Mouse (Mus musculus): Measurements from ENCODE around the gene Marveld3. TPM values are rescaled to one million over a fixed set of nuclear protein-coding genes. Genes with fewer than 3 reads are reported as not detected.

Marveld3 gene
- total RNA-seq (2015; ENCODE audit: low replicate concordance) (not detected in 2 replicates), total RNA-seq (2017; ENCODE audit: low replicate concordance) (not detected in 2 replicates)

DNA sequence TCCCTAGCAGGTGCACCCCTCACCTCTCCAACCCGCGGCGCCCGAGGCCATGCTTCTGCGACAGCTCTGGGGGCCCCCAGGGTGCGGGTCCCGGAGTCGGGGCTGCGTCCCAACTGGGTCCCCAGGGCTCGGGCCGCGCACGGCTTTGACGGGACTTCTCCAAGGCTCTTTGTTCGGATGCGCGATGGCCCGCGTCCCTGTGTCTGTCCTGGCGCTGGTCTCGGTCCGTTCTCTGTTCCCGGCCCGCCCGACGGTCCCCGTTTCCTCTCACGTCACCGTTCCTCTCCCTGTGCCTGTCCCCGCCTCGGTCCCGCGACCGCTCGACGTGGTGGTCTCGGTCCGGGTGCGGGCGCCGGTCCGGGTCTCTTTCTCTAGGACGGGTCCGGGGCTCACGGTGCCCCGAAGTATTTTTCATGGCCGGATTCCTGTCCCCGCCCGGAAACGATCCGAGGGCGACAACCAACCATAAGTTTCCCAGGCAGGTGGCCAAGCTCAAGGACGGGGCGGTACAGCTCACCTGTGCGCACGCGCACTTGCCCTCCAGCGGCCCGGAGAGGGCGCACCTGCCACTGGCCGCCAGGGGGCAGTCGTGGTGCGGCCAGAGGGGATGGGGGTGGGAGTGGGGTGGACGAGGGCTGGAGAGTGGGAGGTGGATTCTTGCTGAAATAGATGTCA, at the start of gene Marveld3:
Gene Marveld3, minus strand, starts transcription at position 511 of the 675 bp plus-strand sequence.
- ATAC-seq (replicated peaks; ENCODE audit: low FRiP score, poor library complexity, severe bottlenecking) = peak; percentile 88

DNA sequence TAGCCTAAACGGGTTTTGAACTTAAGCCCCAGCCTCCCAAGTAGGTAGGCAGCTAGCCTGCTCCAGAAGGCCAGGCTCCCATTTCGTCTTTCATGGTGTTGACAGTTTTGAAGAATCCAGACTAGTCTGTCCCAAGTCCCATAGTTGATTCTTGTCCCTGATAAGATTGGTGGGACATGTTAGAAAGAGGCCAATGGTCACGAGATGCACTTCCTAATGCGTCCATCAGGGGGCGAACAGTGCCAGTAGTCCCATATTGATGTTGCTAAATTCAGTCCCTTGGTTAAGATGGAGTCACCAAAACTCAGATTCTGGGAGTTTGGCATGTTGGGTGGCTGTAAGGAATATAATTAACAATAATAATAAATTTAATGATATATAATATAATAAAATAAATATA, 48.9 kb upstream of the Marveld3 start:
- ATAC-seq (replicated peaks; ENCODE audit: low FRiP score, poor library complexity, severe bottlenecking) = no peak

DNA sequence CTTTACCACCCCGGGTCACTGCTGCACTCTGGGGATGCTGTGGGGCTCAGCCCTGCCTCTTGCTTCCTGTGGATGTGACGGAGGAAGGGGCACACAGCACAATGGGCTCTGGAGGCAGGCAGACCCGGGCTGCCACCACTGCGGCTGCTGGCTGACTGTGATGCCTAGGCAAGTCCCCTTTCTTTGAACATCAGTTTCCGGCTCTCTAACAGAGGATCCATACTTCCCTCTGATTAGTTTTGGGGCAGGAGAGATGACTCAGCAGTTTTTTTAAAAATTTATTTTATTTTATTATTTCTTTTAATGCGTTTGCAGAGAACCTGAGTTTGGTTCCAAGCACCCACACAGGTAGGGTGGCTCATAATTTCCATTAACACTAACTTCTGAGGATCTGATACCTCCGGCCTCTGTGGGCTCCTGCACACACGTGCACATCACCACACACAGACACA, 47.0 kb upstream of the Marveld3 start:
- ATAC-seq (replicated peaks; ENCODE audit: low FRiP score, poor library complexity, severe bottlenecking) = no peak

DNA sequence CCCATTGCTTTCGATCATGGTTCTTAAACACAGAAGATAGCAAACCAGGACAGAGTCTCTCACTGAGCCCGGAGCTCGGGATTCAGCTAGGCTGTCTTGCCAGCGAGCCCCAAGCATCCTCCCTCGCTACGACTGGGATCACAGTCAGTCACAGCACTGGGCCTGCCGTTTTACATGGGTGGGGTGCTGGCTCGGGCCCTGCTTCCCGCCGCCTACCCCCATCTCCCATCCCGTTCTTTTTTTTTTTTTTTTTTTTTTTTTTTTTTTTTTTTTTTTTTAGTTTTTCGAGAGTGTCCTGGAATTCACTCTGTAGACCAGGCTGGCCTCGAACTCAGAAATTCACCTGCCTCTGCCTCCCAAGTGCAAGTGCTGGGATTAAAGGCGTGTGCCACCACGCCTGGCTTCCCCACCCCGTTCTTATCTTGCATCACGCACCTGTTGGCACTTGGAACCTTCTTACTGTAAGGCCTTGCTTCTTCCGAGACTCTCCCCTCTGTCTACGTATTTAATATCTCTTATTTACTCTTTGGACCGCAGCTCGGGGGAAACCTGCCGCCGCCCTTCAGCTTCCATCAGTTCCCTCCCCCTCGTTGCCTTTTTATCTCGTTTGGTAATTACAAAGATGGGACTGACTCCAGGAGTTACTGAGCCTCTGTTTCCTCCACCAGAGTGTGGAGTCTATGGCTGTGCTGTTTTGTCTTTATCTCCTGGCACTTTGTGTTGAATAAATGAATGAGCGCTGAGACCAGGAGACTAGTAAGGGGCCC, 46.4 kb upstream of the Marveld3 start:
- ATAC-seq (replicated peaks; ENCODE audit: low FRiP score, poor library complexity, severe bottlenecking) = no peak

DNA sequence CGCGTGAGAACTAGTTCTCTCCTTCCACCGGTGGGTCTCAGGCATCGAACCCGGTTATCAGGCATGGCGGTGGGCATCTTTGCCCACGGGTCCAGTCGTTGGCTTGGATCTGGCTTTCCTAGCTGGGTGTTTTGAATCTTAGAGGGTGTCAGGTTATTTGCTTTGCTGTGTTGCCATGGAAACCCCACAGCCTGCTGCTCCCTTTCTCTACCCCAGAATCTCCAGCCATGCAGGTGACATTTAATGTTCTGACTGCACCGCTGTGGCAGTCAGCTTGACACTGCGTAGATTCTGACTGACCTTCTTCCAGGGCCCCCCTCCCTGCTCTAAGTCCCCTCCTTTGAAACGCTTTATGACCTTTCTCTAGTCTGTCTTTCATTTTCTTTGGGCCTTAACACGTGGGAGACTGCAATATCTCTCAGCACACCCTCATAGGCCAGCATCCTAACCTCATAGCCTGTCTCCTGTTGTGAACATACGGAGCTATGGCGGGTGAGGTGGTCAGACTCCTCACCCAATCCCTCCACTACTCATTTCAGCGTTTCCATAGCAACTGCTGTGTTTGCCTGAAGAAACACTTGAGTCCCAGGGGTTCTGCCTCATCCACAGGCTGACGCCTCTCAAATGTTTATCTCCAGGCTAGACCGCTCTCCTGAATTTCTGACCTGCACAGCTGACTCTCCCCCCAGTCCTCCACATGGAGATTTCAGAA, 44.5 kb upstream of the Marveld3 start:
- ATAC-seq (replicated peaks; ENCODE audit: low FRiP score, poor library complexity, severe bottlenecking) = no peak

DNA sequence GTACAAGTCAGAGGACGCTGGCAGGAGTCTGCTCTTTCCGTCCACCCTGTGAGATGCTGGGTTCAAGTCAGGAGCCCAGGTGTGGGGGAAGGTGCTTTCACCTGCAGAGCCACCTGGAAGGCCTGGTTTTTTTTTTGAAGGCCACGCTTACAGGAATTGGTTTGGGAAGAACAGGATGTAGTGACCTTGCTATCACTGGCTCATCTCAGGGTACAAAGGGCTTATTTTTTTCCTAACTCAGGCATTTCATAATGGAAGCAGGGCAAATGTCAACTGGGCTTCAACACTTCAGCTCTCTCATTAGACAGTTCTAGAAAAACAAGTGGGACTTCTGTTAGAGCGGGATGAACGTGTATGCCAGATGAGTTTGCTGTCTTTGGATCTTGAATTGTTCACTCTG, 42.3 kb upstream of the Marveld3 start:
- ATAC-seq (replicated peaks; ENCODE audit: low FRiP score, poor library complexity, severe bottlenecking) = no peak

DNA sequence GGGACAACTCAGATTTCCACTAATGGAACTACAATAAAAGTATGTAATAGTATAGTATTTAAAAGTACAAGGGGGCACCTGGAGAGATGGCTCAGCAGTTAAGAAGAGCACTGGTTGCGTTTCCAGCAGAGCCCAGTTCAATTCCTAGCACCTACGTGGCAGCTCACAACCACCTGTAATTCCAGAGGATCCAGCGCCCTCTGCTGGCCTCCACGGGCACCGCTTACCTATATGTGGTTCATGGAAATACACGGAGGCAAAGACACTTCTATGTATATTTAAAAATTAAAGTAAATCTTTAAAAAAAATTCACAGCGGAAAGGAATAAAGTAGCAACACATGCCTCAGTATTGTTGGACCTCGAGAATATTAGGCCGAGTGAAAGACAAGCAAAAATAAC, 41.0 kb upstream of the Marveld3 start:
- peak; percentile 70 for ATAC-seq (replicated peaks; ENCODE audit: low FRiP score, poor library complexity, severe bottlenecking)

DNA sequence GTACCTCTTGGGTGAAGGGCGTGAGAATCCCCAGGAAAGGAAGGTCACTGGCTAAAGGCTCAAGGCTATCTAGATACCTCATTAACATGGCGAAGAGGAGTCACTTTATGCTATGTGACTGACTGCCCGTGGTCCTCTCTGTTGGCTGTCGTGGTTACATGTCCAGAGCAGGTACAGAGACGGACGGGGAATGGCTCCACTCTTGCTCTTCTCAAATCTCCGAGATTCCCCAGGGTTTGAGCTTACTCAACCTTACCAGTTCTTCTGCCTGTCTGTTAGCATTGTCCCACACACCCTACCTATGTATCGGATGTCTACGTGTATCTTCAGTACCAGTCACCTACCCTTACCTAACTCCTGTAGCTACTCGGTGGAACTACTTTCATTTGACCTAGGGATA, 38.0 kb upstream of the Marveld3 start:
- no peak for ATAC-seq (replicated peaks; ENCODE audit: low FRiP score, poor library complexity, severe bottlenecking)

DNA sequence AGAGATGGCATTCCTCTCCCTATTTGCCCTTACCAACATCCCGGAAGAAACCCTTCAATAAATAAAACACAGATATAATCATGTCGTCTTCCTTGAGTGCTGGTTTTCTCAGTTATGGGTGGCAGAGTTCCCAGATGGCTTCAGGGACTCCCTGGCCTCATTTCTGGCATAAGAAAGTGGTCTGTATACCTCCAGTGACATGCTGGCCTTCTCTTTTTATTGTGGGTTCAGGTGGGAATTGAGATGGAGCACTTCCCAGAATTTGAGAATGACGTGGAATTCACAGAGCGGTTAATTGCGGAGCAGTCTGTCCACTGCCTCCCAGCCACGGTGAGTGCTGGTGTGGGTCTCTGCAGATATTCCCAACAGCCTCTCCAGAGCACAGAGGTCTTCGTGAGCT, 36.1 kb upstream of the Marveld3 start:
- no peak for ATAC-seq (replicated peaks; ENCODE audit: low FRiP score, poor library complexity, severe bottlenecking)

DNA sequence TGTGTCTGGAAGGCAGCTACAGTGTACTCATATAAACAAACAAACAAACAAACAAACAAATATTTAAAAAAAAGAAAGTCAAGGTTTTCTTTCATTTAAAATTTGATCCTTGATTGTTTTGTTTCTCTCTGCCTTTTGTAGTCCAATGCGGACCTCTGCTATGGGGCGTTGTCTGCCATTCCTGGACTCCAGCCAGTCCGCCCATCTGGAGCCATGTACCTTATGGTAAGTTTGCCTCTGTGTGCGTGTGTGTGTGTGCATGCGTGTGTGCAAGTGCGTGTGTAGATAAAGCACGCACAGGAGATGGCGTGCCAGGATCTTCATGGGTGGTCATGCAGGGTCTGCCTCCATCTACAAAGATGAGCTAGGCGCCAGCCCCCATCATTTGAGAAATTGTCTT, 35.4 kb upstream of the Marveld3 start:
- ATAC-seq (replicated peaks; ENCODE audit: low FRiP score, poor library complexity, severe bottlenecking) = no peak

DNA sequence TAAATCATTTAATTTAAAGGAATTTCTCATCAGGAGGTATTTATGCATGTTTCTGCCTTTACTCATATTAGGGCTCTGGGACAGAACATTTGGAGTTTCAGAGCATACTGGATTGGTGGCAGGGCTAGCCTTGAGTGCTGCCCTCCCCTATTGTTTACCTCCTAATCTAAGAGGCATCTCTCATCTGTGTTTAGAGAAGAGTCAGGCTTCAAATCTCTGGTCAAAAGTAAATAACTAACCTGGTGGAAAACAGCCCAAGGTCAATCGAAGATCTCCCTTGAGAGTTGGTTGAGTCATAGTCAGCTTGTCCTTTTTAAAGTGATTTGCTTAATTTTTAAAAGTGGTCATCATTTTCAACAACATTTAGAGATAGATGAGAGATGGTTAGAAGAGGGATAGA, 30.9 kb upstream of the Marveld3 start:
- no peak for ATAC-seq (replicated peaks; ENCODE audit: low FRiP score, poor library complexity, severe bottlenecking)

DNA sequence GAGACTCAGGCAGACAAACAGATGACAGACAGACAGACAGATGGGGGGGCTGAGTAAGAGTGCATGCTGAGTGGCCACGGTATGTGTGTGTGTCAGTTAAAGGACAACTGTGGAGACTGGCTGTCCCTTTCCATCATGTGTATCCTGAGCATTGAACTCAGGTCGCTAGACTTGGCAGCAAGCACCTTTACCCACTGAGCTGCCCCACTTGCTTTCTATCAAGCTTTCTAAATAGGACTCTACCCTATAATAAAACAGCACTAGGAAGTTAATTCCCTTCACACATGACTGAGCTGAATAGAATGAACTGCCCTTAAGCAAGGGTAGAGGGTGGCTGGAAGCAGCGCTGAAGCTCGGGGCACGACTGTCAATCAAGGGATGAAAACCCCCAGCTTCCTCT, 30.2 kb upstream of the Marveld3 start:
- no peak for ATAC-seq (replicated peaks; ENCODE audit: low FRiP score, poor library complexity, severe bottlenecking)

DNA sequence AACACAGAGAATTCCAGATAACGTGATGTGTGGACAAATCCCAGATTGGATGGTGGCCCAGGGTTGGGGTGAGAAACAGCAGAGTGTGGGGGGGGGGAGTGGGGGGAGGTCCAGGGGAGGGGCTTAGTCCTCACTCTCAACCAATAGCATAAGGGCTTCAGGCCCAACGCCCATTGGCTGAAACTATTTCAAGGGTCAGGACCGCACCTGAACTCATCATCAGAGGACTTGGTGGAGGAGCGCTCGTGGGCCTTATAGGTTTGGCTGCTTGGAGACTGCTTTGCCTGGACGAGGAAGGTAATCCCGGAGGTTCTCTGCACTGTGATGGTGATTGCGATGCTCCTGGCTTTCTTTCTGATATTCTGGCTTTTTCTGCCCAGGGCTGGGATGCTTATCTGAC, 28.2 kb upstream of the Marveld3 start, which contains the start of gene Tat:
Gene Tat, plus strand, starts transcription at position 214 of the 400 bp plus-strand sequence.
- ATAC-seq (replicated peaks; ENCODE audit: low FRiP score, poor library complexity, severe bottlenecking) = no peak

DNA sequence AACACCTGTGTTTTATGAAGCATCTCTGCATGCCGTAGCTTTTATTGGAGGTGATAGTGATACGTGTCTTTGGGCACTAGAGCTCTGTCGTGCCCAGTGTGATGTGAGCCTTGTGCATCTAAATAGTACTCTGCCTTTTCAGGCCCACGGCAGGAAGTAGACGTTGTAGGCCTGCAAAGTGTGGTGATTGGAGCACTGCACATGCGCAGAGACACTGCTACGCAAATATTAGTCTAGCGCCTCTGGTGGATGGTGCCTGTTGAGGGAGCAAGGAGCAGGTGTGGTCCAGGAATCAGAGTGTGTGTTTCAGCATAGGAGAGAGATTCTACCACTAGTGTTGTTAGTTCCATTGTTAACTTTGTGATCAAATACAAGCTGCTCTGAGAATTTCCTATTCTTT, 27.1 kb upstream of the Marveld3 start:
- ATAC-seq (replicated peaks; ENCODE audit: low FRiP score, poor library complexity, severe bottlenecking) = no peak

DNA sequence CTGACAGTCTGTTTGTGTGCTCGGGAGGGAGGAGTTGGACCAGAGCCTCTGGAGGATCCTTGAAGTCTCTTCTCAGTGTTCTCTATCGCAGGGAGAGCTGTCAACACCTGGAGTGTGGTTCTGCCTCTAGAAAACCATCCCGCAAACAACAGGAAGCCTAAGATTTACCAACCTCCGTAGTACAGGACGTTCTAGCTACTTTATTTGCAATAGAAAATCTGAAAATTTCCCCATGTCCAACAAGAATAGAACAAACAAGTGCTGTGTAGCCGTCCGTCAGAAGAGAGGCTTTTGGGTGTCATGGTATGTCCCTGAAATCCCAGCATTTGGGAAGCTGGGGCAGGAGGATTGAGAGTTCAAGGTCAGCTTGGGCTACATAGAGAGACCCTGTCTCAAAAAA, 25.8 kb upstream of the Marveld3 start:
- ATAC-seq (replicated peaks; ENCODE audit: low FRiP score, poor library complexity, severe bottlenecking) = no peak

DNA sequence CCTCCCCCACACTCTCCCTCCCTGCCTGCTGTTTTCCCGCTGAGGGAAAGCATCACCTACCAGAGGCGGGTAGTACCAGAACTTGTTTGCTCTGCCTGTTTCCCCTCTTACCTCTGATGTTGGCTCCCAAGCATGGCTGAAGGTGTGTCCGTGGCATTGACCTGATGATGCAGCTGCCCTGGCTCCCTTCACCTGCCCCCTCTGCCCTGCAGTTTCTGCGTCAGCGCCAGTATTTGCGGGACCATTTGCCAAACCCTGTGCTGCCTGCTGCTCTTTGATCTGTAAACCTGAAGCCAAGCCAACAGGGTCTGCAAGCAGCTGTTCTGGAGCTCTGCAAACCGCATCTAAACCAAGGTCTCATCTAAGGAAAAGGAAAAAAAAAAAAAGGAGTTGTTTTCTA, 24.4 kb upstream of the Marveld3 start:
- ATAC-seq (replicated peaks; ENCODE audit: low FRiP score, poor library complexity, severe bottlenecking) = no peak

DNA sequence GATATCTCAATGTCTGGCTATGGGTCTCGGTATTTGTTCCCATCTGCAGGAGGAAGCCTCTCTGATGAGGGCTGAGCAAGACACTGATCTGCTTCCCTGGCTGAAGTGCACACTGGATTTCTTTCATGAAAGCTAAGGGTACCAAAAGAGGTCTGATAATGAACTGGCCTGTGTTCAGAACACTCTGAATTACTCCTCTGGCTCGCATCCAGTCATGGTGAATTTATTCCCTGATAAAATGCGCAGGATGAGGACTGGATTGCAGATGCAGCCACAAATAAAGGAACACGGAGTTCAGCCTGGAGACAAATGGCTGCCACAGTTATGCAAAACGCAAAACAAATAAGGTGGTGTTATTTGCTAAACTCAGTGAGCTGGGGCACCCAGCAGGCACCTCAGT, 21.9 kb upstream of the Marveld3 start:
- no peak for ATAC-seq (replicated peaks; ENCODE audit: low FRiP score, poor library complexity, severe bottlenecking)

DNA sequence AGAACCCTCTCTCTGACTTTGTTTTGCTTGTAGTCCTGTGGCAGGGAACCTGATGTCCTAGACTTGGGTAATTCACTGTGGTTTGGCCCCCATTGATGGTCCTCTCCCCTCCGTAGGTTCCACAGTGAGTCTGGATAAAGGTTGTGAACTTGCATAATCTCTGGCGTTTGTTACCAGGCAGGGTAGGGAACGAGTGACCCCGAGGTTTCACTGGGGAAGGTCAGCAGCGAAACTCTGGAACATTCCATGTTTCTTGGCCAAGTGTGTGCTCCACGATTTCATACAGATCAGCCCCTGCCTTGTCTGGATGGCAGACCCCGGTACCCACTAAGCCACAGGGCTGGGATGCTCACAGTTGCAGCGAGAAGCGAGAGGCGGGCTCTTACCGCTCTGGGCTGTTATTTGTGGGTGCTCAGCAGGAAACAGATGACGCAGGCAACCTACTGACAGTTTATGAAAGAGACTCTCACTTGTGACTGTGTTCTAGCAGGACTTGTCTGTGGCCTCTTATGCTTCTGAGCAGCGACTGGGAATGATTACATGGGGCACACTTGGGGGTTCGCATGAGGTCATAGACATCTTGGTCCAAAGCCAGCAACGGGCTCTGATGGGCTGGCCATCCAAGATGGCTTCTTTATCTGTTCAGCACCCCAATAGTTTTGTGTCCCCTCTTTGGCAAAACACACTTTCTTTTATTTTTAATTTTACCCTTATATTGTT, 20.5 kb upstream of the Marveld3 start:
- no peak for ATAC-seq (replicated peaks; ENCODE audit: low FRiP score, poor library complexity, severe bottlenecking)

DNA sequence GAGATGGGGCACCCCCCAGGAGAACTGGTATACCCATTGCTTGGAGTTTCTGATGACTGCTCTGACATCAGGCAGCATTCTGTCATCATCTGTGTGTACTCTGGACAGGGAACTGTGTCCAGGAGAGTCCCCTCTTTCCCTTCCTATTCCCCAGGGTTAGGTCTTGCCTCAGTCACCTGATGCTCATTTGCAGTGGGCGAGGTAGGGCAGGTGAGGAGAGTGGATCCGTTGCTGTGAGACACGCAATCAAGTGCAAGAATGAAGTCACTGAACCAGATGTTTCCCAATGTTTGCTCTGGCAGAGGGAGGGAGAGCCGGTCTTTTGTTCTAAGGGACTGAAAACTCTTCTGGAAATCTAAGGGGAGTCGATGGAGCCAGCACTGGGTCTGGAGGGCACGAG, 17.3 kb upstream of the Marveld3 start:
- ATAC-seq (replicated peaks; ENCODE audit: low FRiP score, poor library complexity, severe bottlenecking) = no peak

DNA sequence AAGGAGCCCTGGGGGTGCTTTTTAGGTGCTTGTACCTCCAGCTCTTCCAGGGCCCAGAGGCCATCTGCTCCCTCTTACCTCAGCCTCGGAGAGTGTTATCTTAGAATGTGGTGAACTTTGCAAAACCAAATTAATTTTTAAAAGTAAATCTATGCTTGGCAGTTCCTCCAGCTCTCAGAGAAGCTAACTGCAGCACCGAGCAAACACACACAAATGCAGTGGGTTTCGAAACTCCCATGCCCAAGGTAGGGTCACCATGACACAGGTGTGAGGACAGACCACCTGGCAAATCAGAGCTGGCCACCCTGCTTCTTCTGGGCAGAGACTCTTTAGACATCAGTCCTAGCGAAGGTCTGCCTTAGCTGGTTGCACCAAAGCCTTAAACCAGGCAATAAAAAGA, 10.9 kb upstream of the Marveld3 start:
- ATAC-seq (replicated peaks; ENCODE audit: low FRiP score, poor library complexity, severe bottlenecking) = no peak
